Mouse (Mus musculus) heart, embryonic 12.5 days (tissue): ENCODE results near the gene Tubg2. TPM values are rescaled to one million over a fixed set of nuclear protein-coding genes. Genes with fewer than 3 reads are reported as not detected.
A peak's percentile ranks its signal among the peaks of the same experiment; 100 is the strongest.
"Not testable (repeated sequence)": the region's sequence is repeated elsewhere in the genome, so short reads cannot be mapped to it uniquely, and the experiment has no call there.

Experiments used
- ATAC-seq: fragments of 200-750 bp; cut with Nextera tagmentation; 2 replicates; pipeline ENCODE4 v1.8.0; 2017; ENCODE audit warnings: moderate TSS enrichment, moderate library complexity; ENCODE audit not compliant: insufficient number of reproducible peaks, low FRiP score
- H3K27ac ChIP-seq: fragments of 300-500 bp; sonication (generic); 2 replicates; pipeline ENCODE4 v1.5.1; 2016; ENCODE audit warnings: mild to moderate bottlenecking, moderate library complexity; ENCODE audit not compliant: poor library complexity, severe bottlenecking
- H3K27me3 ChIP-seq: fragments of 300-500 bp; sonication (generic); replicated peaks from 2 replicates; pipeline ENCODE4 v1.6.1; 2016; ENCODE audit warnings: mild to moderate bottlenecking, moderate library complexity
- H3K36me3 ChIP-seq: fragments of 300-500 bp; sonication (generic); 2 replicates; pipeline ENCODE4 v1.6.1; 2016; ENCODE audit warnings: mild to moderate bottlenecking, moderate library complexity
- H3K4me1 ChIP-seq: fragments of 300-500 bp; sonication (generic); replicated peaks from 2 replicates; pipeline ENCODE4 v1.6.1; 2016; ENCODE audit warnings: mild to moderate bottlenecking
- H3K4me2 ChIP-seq: fragments of 300-500 bp; sonication (generic); 2 replicates; pipeline ENCODE4 v1.6.1; 2016; ENCODE audit warnings: mild to moderate bottlenecking, moderate library complexity
- H3K4me3 ChIP-seq: fragments of 300-500 bp; sonication (generic); 2 replicates; pipeline ENCODE4 v1.5.1; 2016; ENCODE audit warnings: mild to moderate bottlenecking
- H3K9ac ChIP-seq: fragments of 300-500 bp; sonication (generic); 2 replicates; pipeline ENCODE4 v1.6.1; 2016; ENCODE audit warnings: mild to moderate bottlenecking, moderate library complexity
- H3K9me3 ChIP-seq: fragments of 300-500 bp; sonication (generic); replicated peaks from 2 replicates; pipeline ENCODE4 v1.6.1; 2016; ENCODE audit warnings: mild to moderate bottlenecking, moderate library complexity
- WGBS: fragments of 180-500 bp; shearing (Covaris S2); methylation state at CpG from one replicate; pipeline ENCODE4 v1.1.7; 2016; 5-methylcytosine and 5-hydroxymethylcytosine counted together
- polyA plus RNA-seq: library from polyadenylated mRNA; unstranded; fragments of >200 nt; fragmentation: Nextera tagmentation; extraction: Ambion mirVana; gene quantifications from 2 replicates; pipeline ENCODE4 v1.2.1, GENCODE M21; 2016

Tubg2 gene
- polyA plus RNA-seq, 1 experiment from 2014 or later, result 3.6 TPM

DNA sequence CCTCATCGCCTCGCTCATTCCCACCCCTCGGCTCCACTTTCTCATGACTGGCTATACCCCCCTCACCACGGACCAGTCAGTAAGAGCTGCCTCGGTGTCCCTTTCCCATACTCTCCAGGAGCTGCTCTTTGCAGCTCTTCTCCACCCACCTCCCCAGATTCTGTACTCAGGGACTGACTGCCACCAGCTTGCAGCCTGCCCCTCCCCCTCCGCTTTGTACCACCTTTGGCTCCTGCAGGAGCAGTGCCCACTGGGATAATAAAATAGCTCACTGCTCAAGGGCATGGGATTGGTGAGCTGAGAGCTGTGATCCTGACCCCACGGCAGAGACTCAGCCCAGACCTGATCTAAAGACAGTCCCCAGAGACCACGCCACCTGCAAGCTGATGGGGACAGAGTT lies 31.2 kb upstream of the Tubg2 start:
- H3K4me2 ChIP-seq, H3K4me3 ChIP-seq, ATAC-seq, H3K4me1 ChIP-seq, H3K9ac ChIP-seq, H3K9me3 ChIP-seq, H3K27ac ChIP-seq, H3K27me3 ChIP-seq: not testable (repeated sequence)
- H3K36me3 ChIP-seq, result peaks cover 56% of the 10 kb centered on the region
- WGBS, result 89% methylated on average over 8 of the region's 8 CpGs

DNA sequence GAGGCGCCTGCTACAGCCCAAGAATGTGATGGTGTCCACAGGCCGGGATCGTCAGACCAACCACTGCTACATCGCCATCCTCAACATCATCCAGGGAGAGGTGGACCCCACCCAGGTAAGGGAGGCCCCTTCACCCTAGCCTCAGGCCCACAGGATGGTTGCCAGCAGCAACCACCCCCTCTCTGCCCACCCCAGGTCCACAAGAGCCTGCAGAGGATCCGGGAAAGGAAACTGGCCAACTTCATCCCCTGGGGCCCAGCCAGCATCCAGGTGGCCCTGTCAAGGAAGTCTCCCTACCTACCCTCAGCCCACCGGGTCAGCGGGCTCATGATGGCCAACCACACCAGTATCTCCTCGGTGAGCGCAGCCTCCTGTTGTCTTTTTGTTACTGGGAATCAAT lies 30.7 kb upstream of the Tubg2 start:
- not testable (repeated sequence) for H3K4me3 ChIP-seq, H3K4me2 ChIP-seq, H3K27ac ChIP-seq, ATAC-seq, H3K27me3 ChIP-seq, H3K9ac ChIP-seq, H3K9me3 ChIP-seq
- H3K36me3 ChIP-seq, result peaks cover 56% of the 10 kb centered on the region
- peaks cover 12% of the 10 kb centered on the region for H3K4me1 ChIP-seq
- WGBS, result 96% methylated on average over 9 of the region's 9 CpGs

- Histone ChIP-seq H3K36me3 (peaks cover 51% of the 10 kb centered on the region), H3K27me3 (no peaks in the 10 kb centered on the region)
- ATAC-seq, result no peak
These were observed 28.6 kb upstream of the Tubg2 start for GRCm38 (mm10) chr11:101127075-101127474.

DNA sequence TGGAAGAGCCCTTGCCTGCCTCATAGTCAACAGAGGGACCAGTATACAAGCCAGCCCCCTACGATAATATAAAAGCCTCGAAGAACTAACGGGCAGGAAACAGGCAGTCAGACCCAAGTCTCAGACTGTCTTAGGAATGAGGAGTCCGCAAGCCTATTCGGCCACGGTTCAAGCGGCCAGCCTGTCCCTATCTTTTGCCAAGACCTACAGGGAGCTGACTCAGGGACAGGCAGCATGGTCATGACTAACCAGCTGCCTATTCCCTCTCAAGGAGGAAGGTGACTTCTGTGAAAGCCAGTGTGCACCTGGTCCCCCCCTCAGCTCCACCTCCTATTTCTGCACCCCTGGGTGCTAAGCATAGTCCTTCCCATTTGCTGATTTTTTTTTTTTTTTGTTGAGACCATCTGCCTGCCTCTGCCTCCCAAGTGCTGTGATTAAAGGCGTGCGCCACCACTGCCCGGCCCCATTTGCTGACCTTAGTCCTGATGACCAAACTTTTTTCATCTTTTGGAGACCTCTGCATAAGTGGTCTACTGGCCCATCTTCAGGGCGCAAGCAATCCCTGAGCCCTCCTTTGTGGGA lies 26.6 kb upstream of the Tubg2 start:
- peaks cover 6% of the 10 kb centered on the region for H3K9me3 ChIP-seq
- H3K27me3 ChIP-seq, result no peaks in the 10 kb centered on the region
- ATAC-seq, result no peak
- H3K4me1 ChIP-seq, result peaks cover 11% of the 10 kb centered on the region
- no peak overlapping the region for H3K27ac ChIP-seq
- no peak overlapping the region for H3K4me2 ChIP-seq
- peaks cover 31% of the 10 kb centered on the region for H3K36me3 ChIP-seq
- 76% methylated on average over 11 of the region's 11 CpGs for WGBS
- no peak overlapping the region for H3K4me3 ChIP-seq
- H3K9ac ChIP-seq, result no peak overlapping the region

More at GRCm38 (mm10) chr11:101127075-101127474, 28.6 kb upstream of the Tubg2 start:
- Histone ChIP-seq H3K9me3 (peaks cover 6% of the 10 kb centered on the region), H3K9ac (no peak overlapping the region), H3K4me2 (no peak overlapping the region), H3K27ac (no peak overlapping the region), H3K4me3 (no peak overlapping the region), H3K4me1 (peaks cover 11% of the 10 kb centered on the region)
- 100% methylated on average over 1 of the region's 1 CpGs for WGBS

DNA sequence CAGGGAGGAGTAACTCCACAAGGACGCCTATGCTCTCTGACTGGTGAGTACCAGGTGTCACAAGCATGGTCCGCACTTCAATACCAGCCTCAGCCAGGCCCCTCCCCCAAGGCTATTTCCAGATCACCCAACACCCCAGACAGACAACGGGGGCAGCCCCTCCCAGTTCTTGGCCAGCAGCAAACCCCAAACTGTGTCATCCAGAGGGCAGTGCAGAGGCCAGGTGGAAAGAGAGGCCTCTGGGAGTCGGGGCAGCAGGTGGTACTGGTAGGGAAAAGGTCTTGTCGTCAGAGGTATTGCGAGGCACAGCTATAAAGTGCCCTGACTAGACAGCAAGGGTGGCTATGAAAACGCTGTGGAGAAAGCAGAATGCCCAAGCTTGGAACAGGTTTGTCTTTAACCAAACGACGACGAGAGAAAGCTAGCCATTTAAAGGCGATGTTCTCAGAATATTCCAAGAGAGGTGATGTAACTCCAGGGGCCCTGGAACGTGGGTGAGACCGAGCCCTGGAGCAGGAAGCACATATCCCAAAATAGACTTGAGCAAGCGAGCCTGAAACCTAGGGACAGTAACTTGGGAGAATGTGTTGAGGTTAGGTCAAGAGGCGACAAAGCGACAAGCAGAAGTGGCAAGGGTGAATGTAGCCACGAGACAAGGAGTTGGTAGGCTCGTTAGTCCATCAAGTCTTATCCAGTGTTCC lies 25.5 kb upstream of the Tubg2 start:
- H3K9ac ChIP-seq, result 0 out of 2 replicates have a peak overlapping the region, but pooled peaks have one; percentile 40
- peaks cover 6% of the 10 kb centered on the region for H3K9me3 ChIP-seq
- H3K27me3 ChIP-seq, result no peaks in the 10 kb centered on the region
- peaks cover 16% of the 10 kb centered on the region for H3K4me1 ChIP-seq
- H3K4me3 ChIP-seq, result no peak overlapping the region
- H3K36me3 ChIP-seq, result peaks cover 22% of the 10 kb centered on the region
- peak overlapping the region; percentile 88 for H3K27ac ChIP-seq
- ATAC-seq, result peak; percentile 41; the same call in 1 of the 2 replicates
- peak overlapping the region; percentile 50 for H3K4me2 ChIP-seq
- WGBS, result 22% methylated on average over 18 of the region's 18 CpGs

DNA sequence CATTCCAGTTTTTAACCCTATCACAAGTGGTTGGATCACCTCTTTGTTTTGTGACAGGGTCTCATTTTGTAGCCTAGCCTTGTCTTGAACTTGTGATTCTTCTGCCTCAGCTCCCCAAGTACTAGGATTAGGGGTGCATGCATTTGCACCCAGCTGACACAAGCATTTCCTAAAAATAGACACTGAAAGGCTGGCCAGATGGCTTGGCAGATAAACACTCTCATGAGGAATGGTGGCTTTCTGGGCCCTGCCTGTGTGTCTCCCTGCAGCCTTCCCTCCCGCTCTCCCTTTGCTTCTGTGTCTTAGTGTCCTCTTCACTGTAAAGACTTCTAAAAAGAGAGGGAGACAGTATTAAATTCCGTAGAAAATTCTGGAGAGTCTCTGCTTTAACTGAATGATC lies 24.5 kb upstream of the Tubg2 start:
- H3K4me3 ChIP-seq, result no peak overlapping the region
- WGBS, result 69% methylated on average over 2 of the region's 2 CpGs
- no peak overlapping the region for H3K4me2 ChIP-seq
- no peak overlapping the region for H3K9ac ChIP-seq
- no peaks in the 10 kb centered on the region for H3K27me3 ChIP-seq
- H3K9me3 ChIP-seq, result peaks cover 6% of the 10 kb centered on the region
- H3K36me3 ChIP-seq, result peaks cover 12% of the 10 kb centered on the region
- H3K4me1 ChIP-seq, result peaks cover 16% of the 10 kb centered on the region
- H3K27ac ChIP-seq, result no peak overlapping the region
- no peak for ATAC-seq

GRCm38 (mm10) chr11:101131701-101132100 lies 24.0 kb upstream of the Tubg2 start:
- no peak for ATAC-seq
- Histone ChIP-seq H3K27me3 (no peaks in the 10 kb centered on the region), H3K36me3 (peaks cover 7% of the 10 kb centered on the region), H3K9me3 (peaks cover 6% of the 10 kb centered on the region), H3K9ac (no peak overlapping the region), H3K27ac (no peak overlapping the region), H3K4me3 (no peak overlapping the region), H3K4me1 (peaks cover 16% of the 10 kb centered on the region), H3K4me2 (no peak overlapping the region)
- WGBS, result 89% methylated on average over 6 of the region's 6 CpGs

DNA sequence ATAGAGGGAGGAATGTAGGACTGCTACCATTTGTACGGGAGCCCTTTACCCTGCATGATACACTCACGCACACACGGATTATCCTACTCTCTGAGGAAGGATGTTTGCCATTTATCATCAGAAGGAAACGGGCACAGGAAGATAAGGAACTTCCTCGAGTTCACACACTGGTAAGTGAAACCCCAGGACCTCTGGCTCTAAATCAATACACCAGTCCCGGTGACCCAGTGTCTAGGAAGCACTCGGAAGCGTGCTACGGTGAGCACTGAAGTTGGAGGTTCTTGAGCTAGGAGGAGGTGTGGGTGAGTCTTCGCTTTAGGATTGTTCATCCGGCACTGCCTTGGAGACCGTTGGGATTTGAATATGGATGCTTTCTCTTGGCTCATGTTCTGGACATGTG lies 22.7 kb upstream of the Tubg2 start:
- H3K9ac ChIP-seq, result no peak overlapping the region
- H3K4me1 ChIP-seq, result peaks cover 16% of the 10 kb centered on the region
- H3K4me2 ChIP-seq, result no peak overlapping the region
- no peak for ATAC-seq
- H3K9me3 ChIP-seq, result no peaks in the 10 kb centered on the region
- H3K27ac ChIP-seq, result no peak overlapping the region
- no peaks in the 10 kb centered on the region for H3K27me3 ChIP-seq
- no peak overlapping the region for H3K4me3 ChIP-seq
- 43% methylated on average over 12 of the region's 12 CpGs for WGBS
- no peaks in the 10 kb centered on the region for H3K36me3 ChIP-seq

DNA sequence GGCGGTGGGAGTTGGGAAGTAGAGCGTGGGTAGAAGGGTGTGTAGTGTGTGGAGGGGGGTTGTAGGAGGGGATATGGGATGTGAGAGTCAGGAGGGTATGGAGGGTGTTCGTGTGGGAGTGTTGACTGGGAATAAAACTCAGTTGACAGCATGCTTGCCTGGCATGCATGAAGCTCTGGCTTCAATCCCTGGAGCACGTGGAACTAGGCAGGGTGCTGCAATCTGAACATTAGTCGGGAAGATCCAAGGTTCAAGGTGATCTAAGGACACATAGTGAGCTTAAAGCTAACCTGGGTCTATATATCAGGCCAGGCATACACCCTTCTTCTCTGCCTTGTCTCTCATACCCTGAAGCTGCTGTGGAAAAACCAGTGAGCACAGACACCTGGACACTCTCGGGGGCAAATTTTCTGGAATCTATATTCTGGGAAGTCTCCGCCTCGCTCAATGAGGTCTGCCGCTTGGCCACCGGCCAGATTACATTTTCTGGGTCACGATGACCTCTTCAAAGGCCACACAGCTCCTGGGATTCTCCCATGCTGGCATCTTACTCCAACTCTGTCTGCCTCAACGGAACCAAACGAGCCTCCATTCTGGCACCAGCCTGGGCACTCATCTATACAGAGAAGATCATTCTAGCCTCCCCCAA lies 21.4 kb upstream of the Tubg2 start:
- 71% methylated on average over 13 of the region's 13 CpGs for WGBS
- no peaks in the 10 kb centered on the region for H3K27me3 ChIP-seq
- no peak overlapping the region for H3K27ac ChIP-seq
- no peak overlapping the region for H3K9ac ChIP-seq
- H3K4me1 ChIP-seq, result peaks cover 22% of the 10 kb centered on the region
- ATAC-seq, result no peak
- H3K4me2 ChIP-seq, result no peak overlapping the region
- H3K36me3 ChIP-seq, result no peaks in the 10 kb centered on the region
- H3K4me3 ChIP-seq, result no peak overlapping the region
- H3K9me3 ChIP-seq, result no peaks in the 10 kb centered on the region

DNA sequence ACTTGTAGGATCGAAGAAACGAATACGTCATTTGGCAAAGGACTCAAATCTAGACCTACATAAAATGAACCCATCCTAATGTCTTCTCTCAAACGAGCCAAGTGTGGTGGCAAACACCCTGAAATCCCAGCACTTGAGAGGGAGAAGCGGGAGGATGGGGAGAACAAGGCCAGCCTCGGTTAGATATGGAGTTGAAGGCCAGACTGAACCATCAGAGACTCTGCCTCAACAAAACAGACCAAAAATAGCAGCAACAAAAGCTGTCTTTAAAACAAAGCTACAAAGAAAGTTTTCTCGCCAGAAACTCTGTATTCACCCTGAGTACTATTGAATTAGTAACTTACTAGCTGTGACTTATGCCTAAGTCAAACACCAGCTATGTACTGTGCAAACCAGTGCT lies 18.7 kb upstream of the Tubg2 start:
- no peak overlapping the region for H3K4me2 ChIP-seq
- no peak overlapping the region for H3K9ac ChIP-seq
- H3K27me3 ChIP-seq, result no peaks in the 10 kb centered on the region
- ATAC-seq, result no peak
- H3K36me3 ChIP-seq, result no peaks in the 10 kb centered on the region
- no peaks in the 10 kb centered on the region for H3K9me3 ChIP-seq
- peaks cover 27% of the 10 kb centered on the region for H3K4me1 ChIP-seq
- WGBS, result 75% methylated on average over 7 of the region's 7 CpGs
- H3K4me3 ChIP-seq, result no peak overlapping the region
- H3K27ac ChIP-seq, result no peak overlapping the region

GRCm38 (mm10) chr11:101138536-101139181 lies 17.0 kb upstream of the Tubg2 start:
- Histone ChIP-seq H3K4me1 (peaks cover 34% of the 10 kb centered on the region), H3K27ac (no peak overlapping the region), H3K9me3 (no peaks in the 10 kb centered on the region), H3K36me3 (no peaks in the 10 kb centered on the region), H3K27me3 (no peaks in the 10 kb centered on the region), H3K9ac (peak overlapping the region; percentile 31; the same call in 1 of the 2 replicates), H3K4me2 (peak overlapping the region; percentile 38), H3K4me3 (no peak overlapping the region)
- WGBS, result 27% methylated on average over 15 of the region's 15 CpGs
- ATAC-seq, result no peak
